Mouse (Mus musculus) common myeloid progenitor, adult 5-6 weeks (primary cell): ENCODE data around the gene Tmem120a. TPM values are rescaled to one million over a fixed set of nuclear protein-coding genes. Genes with fewer than 3 reads are reported as not detected.
A peak's percentile ranks its signal among the peaks of the same experiment; 100 is the strongest.

Experiments used
- ATAC-seq: replicated peaks from 2 replicates; pipeline ENCODE4 v1.8.0; 2016; ENCODE audit warnings: low read depth, mild to moderate bottlenecking, moderate TSS enrichment, inconsistent platforms; ENCODE audit not compliant: poor library complexity, severe bottlenecking
- total RNA-seq: library from RNA; stranded (forward); fragments of 200-1000, 187-1606 nt; gene quantifications from 2 replicates; pipeline ENCODE4 v1.2.3, GENCODE M21; 2017

Tmem120a gene
- total RNA-seq, 1 experiment from 2014 or later = 12.4 TPM

GRCm38 (mm10) chr5:135734057-135734680, 10.1 kb downstream of the Tmem120a start:
- no peak for ATAC-seq

- no peak for ATAC-seq
Measured at GRCm38 (mm10) chr5:135733071-135733470, 11.2 kb downstream of the Tmem120a start.

- ATAC-seq = no peak
Measured at GRCm38 (mm10) chr5:135731322-135731721, 12.9 kb downstream of the Tmem120a start.

GRCm38 (mm10) chr5:135730916-135731315, 13.3 kb downstream of the Tmem120a start:
- no peak for ATAC-seq

GRCm38 (mm10) chr5:135730278-135730677, 14.0 kb downstream of the Tmem120a start:
- ATAC-seq = no peak

GRCm38 (mm10) chr5:135729351-135729750, 14.9 kb downstream of the Tmem120a start:
- ATAC-seq = no peak

- ATAC-seq = no peak
Measured at GRCm38 (mm10) chr5:135728361-135728760, 15.9 kb downstream of the Tmem120a start.

GRCm38 (mm10) chr5:135727871-135728270, 16.4 kb downstream of the Tmem120a start:
- no peak for ATAC-seq

- no peak for ATAC-seq
Measured at GRCm38 (mm10) chr5:135726641-135727346, 17.5 kb downstream of the Tmem120a start.

- no peak for ATAC-seq
Measured at GRCm38 (mm10) chr5:135725991-135726390, 18.3 kb downstream of the Tmem120a start.

- ATAC-seq = no peak
Measured at GRCm38 (mm10) chr5:135725391-135725841, 18.8 kb downstream of the Tmem120a start.

- ATAC-seq = no peak
Measured at GRCm38 (mm10) chr5:135724536-135725322, 19.5 kb downstream of the Tmem120a start.

GRCm38 (mm10) chr5:135723165-135723751, 21.0 kb downstream of the Tmem120a start:
- ATAC-seq = no peak

- ATAC-seq = no peak
Measured at GRCm38 (mm10) chr5:135722121-135722520, 22.1 kb downstream of the Tmem120a start.

GRCm38 (mm10) chr5:135721076-135721475, 23.2 kb downstream of the Tmem120a start:
- no peak for ATAC-seq

- no peak for ATAC-seq
Measured at GRCm38 (mm10) chr5:135720121-135720520, 24.1 kb downstream of the Tmem120a start.

- no peak for ATAC-seq
Measured at GRCm38 (mm10) chr5:135719586-135720120, 24.6 kb downstream of the Tmem120a start.

GRCm38 (mm10) chr5:135715624-135716023, 28.6 kb downstream of the Tmem120a start:
- no peak for ATAC-seq

- peak; percentile 97 for ATAC-seq
Measured at GRCm38 (mm10) chr5:135713441-135714218, 30.6 kb downstream of the Tmem120a start.
